Mouse (Mus musculus): ENCODE results near the gene Cul1. TPM values are rescaled to one million over a fixed set of nuclear protein-coding genes. Genes with fewer than 3 reads are reported as not detected.

Gene Cul1
- total RNA-seq, 2 experiments from 2014 or later = 116 to 127 TPM

GRCm38 (mm10) chr6:47466488-47466887, 13.3 kb downstream of the Cul1 start:
- intact Hi-C loops (cut with DNase I) = no loop called here
- no peak for DNase-seq (ENCODE audit: low spot score in 2 of 2)

GRCm38 (mm10) chr6:47467058-47467457, 13.9 kb downstream of the Cul1 start:
- DNase-seq (ENCODE audit: low spot score in 2 of 2) = no peak
- intact Hi-C loops (cut with DNase I) = no loop called here

- intact Hi-C loops (cut with DNase I) = no loop called here
These were observed 16.6 kb downstream of the Cul1 start for GRCm38 (mm10) chr6:47469760-47470159.

GRCm38 (mm10) chr6:47472444-47472843, 19.2 kb downstream of the Cul1 start:
- DNase-seq (ENCODE audit: low spot score in 2 of 2) = no peak
- intact Hi-C loops (cut with DNase I) = no loop called here

More at GRCm38 (mm10) chr6:47469760-47470159, 16.6 kb downstream of the Cul1 start:
- DNase-seq (ENCODE audit: low spot score in 2 of 2) = no peak

GRCm38 (mm10) chr6:47482027-47482426, 28.8 kb downstream of the Cul1 start:
- intact Hi-C loops (cut with DNase I) = no loop called here
- DNase-seq (ENCODE audit: low spot score in 2 of 2) = no peak

GRCm38 (mm10) chr6:47494562-47494961, 41.4 kb downstream of the Cul1 start:
- intact Hi-C loops (cut with DNase I) = no loop called here
- DNase-seq (ENCODE audit: low spot score in 2 of 2) = no peak

GRCm38 (mm10) chr6:47520030-47520429, 66.8 kb downstream of the Cul1 start:
- DNase-seq (ENCODE audit: low spot score in 2 of 2) = no peak
- intact Hi-C loops (cut with DNase I) = loop anchor here (10.0 kb wide), 1 partner anchor 205 kb away; no protein-coding TSS in a partner anchor

- intact Hi-C loops (cut with DNase I) = loop anchor here (10.0 kb wide), 1 partner anchor 208 kb away; no protein-coding TSS in a partner anchor
- DNase-seq (ENCODE audit: low spot score in 2 of 2) = no peak
These were observed 69.2 kb downstream of the Cul1 start for GRCm38 (mm10) chr6:47522431-47522830.

- intact Hi-C loops (cut with DNase I) = loop anchor here (10.0 kb wide), 1 partner anchor 210 kb away; no protein-coding TSS in a partner anchor
- DNase-seq (ENCODE audit: low spot score in 2 of 2) = no peak
These were observed 71.8 kb downstream of the Cul1 start for GRCm38 (mm10) chr6:47525041-47525440.

- intact Hi-C loops (cut with DNase I) = loop anchor here (10.0 kb wide), 1 partner anchor 212 kb away; no protein-coding TSS in a partner anchor
These were observed 73.2 kb downstream of the Cul1 start for GRCm38 (mm10) chr6:47526446-47526845.

GRCm38 (mm10) chr6:47527129-47527528, 73.9 kb downstream of the Cul1 start:
- no peak for DNase-seq (ENCODE audit: low spot score in 2 of 2)
- intact Hi-C loops (cut with DNase I) = loop anchor here (10.0 kb wide), 1 partner anchor 212 kb away; no protein-coding TSS in a partner anchor

More at GRCm38 (mm10) chr6:47526446-47526845, 73.2 kb downstream of the Cul1 start:
- no peak for DNase-seq (ENCODE audit: low spot score in 2 of 2)

- intact Hi-C loops (cut with DNase I) = loop anchor here (10.0 kb wide), 1 partner anchor 213 kb away; no protein-coding TSS in a partner anchor
- no peak for DNase-seq (ENCODE audit: low spot score in 2 of 2)
These were observed 74.5 kb downstream of the Cul1 start for GRCm38 (mm10) chr6:47527655-47528054.

- DNase-seq (ENCODE audit: low spot score in 2 of 2) = no peak
- intact Hi-C loops (cut with DNase I) = no loop called here
These were observed 79.3 kb downstream of the Cul1 start for GRCm38 (mm10) chr6:47532547-47532946.

GRCm38 (mm10) chr6:47535333-47535732, 82.1 kb downstream of the Cul1 start:
- peak in 1 of 2 experiments; percentile 11 for DNase-seq (ENCODE audit: low spot score in 2 of 2)
- intact Hi-C loops (cut with DNase I) = no loop called here

- no peak for DNase-seq (ENCODE audit: low spot score in 2 of 2)
- intact Hi-C loops (cut with DNase I) = no loop called here
These were observed 99.1 kb downstream of the Cul1 start for GRCm38 (mm10) chr6:47552280-47552679.

GRCm38 (mm10) chr6:47559287-47559686, 106.1 kb downstream of the Cul1 start:
- intact Hi-C loops (cut with DNase I) = no loop called here
- no peak for DNase-seq (ENCODE audit: low spot score in 2 of 2)

GRCm38 (mm10) chr6:47560407-47560806, 107.2 kb downstream of the Cul1 start:
- DNase-seq (ENCODE audit: low spot score in 2 of 2) = no peak
- intact Hi-C loops (cut with DNase I) = no loop called here

GRCm38 (mm10) chr6:47560846-47561245, 107.6 kb downstream of the Cul1 start:
- intact Hi-C loops (cut with DNase I) = no loop called here

GRCm38 (mm10) chr6:47561426-47561825, 108.2 kb downstream of the Cul1 start:
- no peak for DNase-seq (ENCODE audit: low spot score in 2 of 2)
- intact Hi-C loops (cut with DNase I) = no loop called here

More at GRCm38 (mm10) chr6:47560846-47561245, 107.6 kb downstream of the Cul1 start:
- no peak for DNase-seq (ENCODE audit: low spot score in 2 of 2)

- intact Hi-C loops (cut with DNase I) = no loop called here
- DNase-seq (ENCODE audit: low spot score in 2 of 2) = no peak
These were observed 112.3 kb downstream of the Cul1 start for GRCm38 (mm10) chr6:47565326-47566035.

GRCm38 (mm10) chr6:47572887-47573286, 119.7 kb downstream of the Cul1 start:
- intact Hi-C loops (cut with DNase I) = no loop called here
- DNase-seq (ENCODE audit: low spot score in 2 of 2) = no peak
